Mouse (Mus musculus) skeletal muscle tissue, postnatal 0 days (tissue): ENCODE measurements around the gene Gm11554. TPM values are rescaled to one million over a fixed set of nuclear protein-coding genes. Genes with fewer than 3 reads are reported as not detected.

Experiments used
- polyA plus RNA-seq: library from polyadenylated mRNA; unstranded; fragments of >200 nt; fragmentation: Nextera tagmentation; extraction: Ambion mirVana; gene quantifications from 2 replicates; pipeline ENCODE4 v1.2.1, GENCODE M21; 2015

The Gm11554 gene
- polyA plus RNA-seq = not detected in 2 replicates

GRCm38 (mm10) chr11:99804346-99804745, at the start of gene Gm11554:
TSS of gene Gm11554 (minus strand) at chr11:99804446.

GRCm38 (mm10) chr11:99851508-99851907, 47.3 kb upstream of the Gm11554 start, which contains the start of gene Krtap4-16:
TSS of gene Krtap4-16 (minus strand) at chr11:99851608.

DNA sequence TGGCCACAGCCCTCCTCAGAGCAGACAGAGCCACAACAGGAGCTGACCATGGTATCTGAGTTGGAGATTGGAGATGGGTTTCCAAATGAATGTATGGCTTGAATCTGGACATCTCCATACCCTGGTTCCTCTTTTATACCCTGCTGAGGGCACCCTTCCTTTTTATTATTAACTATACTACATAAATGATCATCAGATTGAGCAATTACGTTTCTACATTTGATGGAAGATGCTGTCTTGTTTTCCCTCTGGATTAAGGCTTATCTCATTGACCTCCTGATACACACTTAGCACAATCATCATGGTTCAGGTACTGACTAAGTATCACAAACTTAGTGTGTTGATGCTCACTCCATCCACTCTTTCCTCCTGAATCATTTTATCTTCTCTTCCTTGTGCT, 33.7 kb upstream of the Gm11554 start, which contains the start of gene 2300003K06Rik:
Gene 2300003K06Rik, minus strand, starts transcription at position 101 of the 400 bp plus-strand sequence.

DNA sequence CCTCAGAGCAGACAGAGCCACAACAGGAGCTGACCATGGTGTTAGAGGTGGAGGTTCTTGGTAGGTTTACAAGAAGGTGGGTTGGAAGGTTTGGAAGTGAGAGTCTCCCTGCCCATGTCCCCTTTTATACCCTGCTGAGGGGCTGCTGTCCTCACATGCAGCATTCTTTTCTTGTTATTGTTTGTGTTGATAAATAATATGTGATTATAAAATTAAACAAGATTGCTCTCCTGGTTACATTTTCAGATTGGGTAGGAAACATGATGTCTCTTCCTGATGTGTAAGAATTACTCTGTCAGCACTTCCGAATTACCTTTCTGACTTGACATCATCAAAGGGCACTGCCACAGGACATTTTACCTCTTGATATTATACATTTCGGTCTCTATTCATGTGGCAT, 11.3 kb upstream of the Gm11554 start, which contains the start of gene Gm11564:
Gene Gm11564, minus strand, starts transcription at position 101 of the 400 bp plus-strand sequence.

GRCm38 (mm10) chr11:99809792-99810191, 5.5 kb upstream of the Gm11554 start, which contains the start of gene Krtap4-13:
TSS of gene Krtap4-13 (minus strand) at chr11:99809892.

GRCm38 (mm10) chr11:99798832-99799231, 5.4 kb downstream of the Gm11554 start, which contains the start of gene Gm11569:
TSS of gene Gm11569 (minus strand) at chr11:99798932.

GRCm38 (mm10) chr11:99793367-99793766, 10.9 kb downstream of the Gm11554 start, which contains the start of gene Gm11596:
TSS of gene Gm11596 (minus strand) at chr11:99793467.

DNA sequence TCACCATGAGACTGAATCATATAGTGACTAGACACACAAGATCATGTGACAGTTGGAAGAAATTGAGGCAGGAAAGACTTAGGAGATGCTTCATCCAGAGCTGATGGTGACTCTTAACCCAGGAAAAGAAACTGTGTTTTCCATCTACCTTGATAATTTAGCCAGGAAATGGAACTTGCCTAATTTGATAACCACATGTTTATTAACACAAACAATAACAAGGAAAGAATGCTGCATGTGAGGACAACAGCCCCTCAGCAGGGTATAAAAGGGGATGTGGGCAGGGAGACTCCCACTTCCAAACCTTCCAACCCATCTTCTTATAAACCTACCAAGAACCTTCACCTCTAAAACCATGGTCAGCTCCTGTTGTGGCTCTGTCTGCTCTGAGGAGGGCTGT, 19.3 kb downstream of the Gm11554 start, which contains the start of gene Krtap4-9:
Gene Krtap4-9, plus strand, starts transcription at position 301 of the 400 bp plus-strand sequence.

GRCm38 (mm10) chr11:99780604-99781003, 23.6 kb downstream of the Gm11554 start, which contains the start of gene Krtap4-8:
TSS of gene Krtap4-8 (minus strand) at chr11:99780704.

DNA sequence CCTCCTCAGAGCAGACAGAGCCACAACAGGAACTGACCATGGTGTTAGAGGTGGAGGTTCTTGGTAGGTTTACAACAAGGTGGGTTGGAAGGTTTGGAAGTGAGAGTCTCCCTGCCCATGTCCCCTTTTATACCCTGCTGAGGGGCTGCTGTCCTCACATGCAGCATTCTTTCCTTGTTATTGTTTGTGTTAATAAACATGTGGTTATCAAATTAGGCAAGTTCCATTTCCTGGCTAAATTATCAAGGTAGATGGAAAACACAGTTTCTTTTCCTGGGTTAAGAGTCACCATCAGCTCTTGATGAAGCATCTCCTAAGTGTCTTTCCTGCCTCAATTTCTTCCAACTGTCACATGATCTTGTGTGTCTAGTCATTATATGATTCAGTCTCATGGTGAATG, 31.4 kb downstream of the Gm11554 start, which contains the start of gene Gm11595:
Gene Gm11595, minus strand, starts transcription at position 101 of the 400 bp plus-strand sequence.

Other genes with a start within 250 kb of the Gm11554 start
- not detected in 2 replicates for gene Krtap3-2, start 247.6 kb downstream of the Gm11554 start, polyA plus RNA-seq
- gene Gm11939, start 245.0 kb downstream of the Gm11554 start, polyA plus RNA-seq = not detected in 2 replicates
- gene Krtap3-1, start 237.8 kb downstream of the Gm11554 start, polyA plus RNA-seq = not detected in 2 replicates
- gene Krtap1-5, start 223.4 kb downstream of the Gm11554 start, polyA plus RNA-seq = not detected in 2 replicates
- gene Krtap1-4, start 220.8 kb downstream of the Gm11554 start, polyA plus RNA-seq = not detected in 2 replicates
- gene Krtap1-3, start 213.1 kb downstream of the Gm11554 start, polyA plus RNA-seq = not detected in 2 replicates
- gene Krtap9-3, start 206.3 kb downstream of the Gm11554 start, polyA plus RNA-seq = not detected in 2 replicates
- gene Gm11938, start 201.1 kb downstream of the Gm11554 start, polyA plus RNA-seq = not detected in 2 replicates
- not detected in 2 replicates for gene Gm11937, start 194.3 kb downstream of the Gm11554 start, polyA plus RNA-seq
- not detected in 2 replicates for gene Krtap2-4, start 189.6 kb downstream of the Gm11554 start, polyA plus RNA-seq
- gene Gm11562, start 184.0 kb downstream of the Gm11554 start, polyA plus RNA-seq = not detected in 2 replicates
- gene Krtap4-1, start 176.2 kb downstream of the Gm11554 start, polyA plus RNA-seq = not detected in 2 replicates
- gene Krtap4-2, start 169.4 kb downstream of the Gm11554 start, polyA plus RNA-seq = not detected in 2 replicates
- gene Krtap4-7, start 160.4 kb downstream of the Gm11554 start, polyA plus RNA-seq = not detected in 2 replicates
- gene Gm11555, start 154.2 kb downstream of the Gm11554 start, polyA plus RNA-seq = not detected in 2 replicates
- gene Gm11563, start 145.5 kb downstream of the Gm11554 start, polyA plus RNA-seq = not detected in 2 replicates
- not detected in 2 replicates for gene Krtap4-6, start 138.5 kb downstream of the Gm11554 start, polyA plus RNA-seq
- gene Gm14190, start 113.7 kb downstream of the Gm11554 start, polyA plus RNA-seq = not detected in 2 replicates
- gene Gm14180, start 70.2 kb downstream of the Gm11554 start, polyA plus RNA-seq = not detected in 2 replicates
- gene Gm11595, start 31.5 kb downstream of the Gm11554 start, polyA plus RNA-seq = not detected in 2 replicates
- not detected in 2 replicates for gene Krtap4-8, start 23.7 kb downstream of the Gm11554 start, polyA plus RNA-seq
- gene Krtap4-9, start 19.2 kb downstream of the Gm11554 start, polyA plus RNA-seq = not detected in 2 replicates
- gene Gm11596, start 11.0 kb downstream of the Gm11554 start, polyA plus RNA-seq = not detected in 2 replicates
- gene Gm11569, start 5.5 kb downstream of the Gm11554 start, polyA plus RNA-seq = not detected in 2 replicates
- gene Krtap4-13, start 5.4 kb upstream of the Gm11554 start, polyA plus RNA-seq = not detected in 2 replicates
- not detected in 2 replicates for gene Gm11564, start 11.2 kb upstream of the Gm11554 start, polyA plus RNA-seq
- gene 2300003K06Rik, start 33.6 kb upstream of the Gm11554 start, polyA plus RNA-seq = not detected in 2 replicates
- not detected in 2 replicates for gene Krtap4-16, start 47.2 kb upstream of the Gm11554 start, polyA plus RNA-seq
- gene Gm11568, start 53.5 kb upstream of the Gm11554 start, polyA plus RNA-seq = not detected in 2 replicates
- gene Gm11559, start 60.0 kb upstream of the Gm11554 start, polyA plus RNA-seq = not detected in 2 replicates
- not detected in 2 replicates for gene Krtap9-1, start 68.9 kb upstream of the Gm11554 start, polyA plus RNA-seq
- not detected in 2 replicates for gene Gm11567, start 74.7 kb upstream of the Gm11554 start, polyA plus RNA-seq
- not detected in 2 replicates for gene Krtap31-1, start 103.5 kb upstream of the Gm11554 start, polyA plus RNA-seq
- gene Gm11565, start 110.3 kb upstream of the Gm11554 start, polyA plus RNA-seq = not detected in 2 replicates
- not detected in 2 replicates for gene Krtap31-2, start 131.8 kb upstream of the Gm11554 start, polyA plus RNA-seq
- not detected in 2 replicates for gene Krtap9-5, start 144.0 kb upstream of the Gm11554 start, polyA plus RNA-seq
- not detected in 2 replicates for gene Krtap29-1, start 174.6 kb upstream of the Gm11554 start, polyA plus RNA-seq
- not detected in 2 replicates for gene Krtap16-1, start 182.2 kb upstream of the Gm11554 start, polyA plus RNA-seq
- 0.35 TPM in 1 of 2 replicates, not detected in the other for gene Krtap17-1, start 189.5 kb upstream of the Gm11554 start, polyA plus RNA-seq
- not detected in 2 replicates for gene Krt33a, start 211.8 kb upstream of the Gm11554 start, polyA plus RNA-seq
- gene Krt33b, start 225.4 kb upstream of the Gm11554 start, polyA plus RNA-seq = 1.1 and 1.4 TPM in 2 replicates
- gene Krt34, start 237.1 kb upstream of the Gm11554 start, polyA plus RNA-seq = not detected in 2 replicates
- 0.22 and 0.33 TPM in 2 replicates for gene Krt31, start 246.1 kb upstream of the Gm11554 start, polyA plus RNA-seq